Mouse (Mus musculus): Measurements from ENCODE around the gene Cep57l1. TPM values are rescaled to one million over a fixed set of nuclear protein-coding genes. Genes with fewer than 3 reads are reported as not detected.

Gene Cep57l1
- polyA plus RNA-seq, 1 experiment from 2014 or later, result 14.9 TPM

DNA sequence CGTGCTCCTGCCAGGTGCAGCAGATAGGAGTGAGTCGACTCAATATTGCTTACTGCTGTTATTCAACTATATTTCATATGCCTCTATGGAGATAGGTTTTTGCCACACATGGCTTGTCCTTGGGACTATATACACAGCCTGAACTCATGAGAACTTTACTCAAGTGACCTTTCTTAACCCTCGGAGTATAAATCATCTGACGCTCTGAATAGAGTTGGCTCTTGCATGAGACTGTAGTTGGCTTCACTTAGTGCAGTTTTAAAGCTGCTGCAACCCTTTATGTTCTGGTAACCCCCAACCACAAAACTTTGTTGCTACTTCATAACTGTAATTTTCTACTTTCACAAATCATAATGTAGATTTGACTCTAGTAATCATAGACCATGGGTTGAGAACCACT is 77.7 kb downstream of the Cep57l1 start:
- WGBS, result 94% methylated on average over 4 of the region's 4 CpGs
- Histone ChIP-seq H3K4me1 (replicated peaks) (no peaks in the 10 kb centered on the region), H3K27ac (replicated peaks) (no peak overlapping the region), H3K9ac (no peak overlapping the region), H3K27me3 (no peaks in the 10 kb centered on the region), H3K36me3 (0 out of 2 replicates have a peak, but pooled peaks cover 3% of the 10 kb centered on the region), H3K4me2 (no peak overlapping the region), H3K9me3 (no peaks in the 10 kb centered on the region), H3K4me3 (no peak overlapping the region)
- ATAC-seq (ENCODE audit: low FRiP score, low read depth), result no peak

- H3K9ac ChIP-seq, result no peak overlapping the region
- H3K4me3 ChIP-seq, result no peak overlapping the region
- WGBS, result 95% methylated on average over 10 of the region's 10 CpGs
- no peak overlapping the region for H3K27ac ChIP-seq (replicated peaks)
- ATAC-seq (ENCODE audit: low FRiP score, low read depth), result no peak
- H3K9me3 ChIP-seq, result no peaks in the 10 kb centered on the region
- no peaks in the 10 kb centered on the region for H3K27me3 ChIP-seq
- H3K4me1 ChIP-seq (replicated peaks), result no peaks in the 10 kb centered on the region
- H3K36me3 ChIP-seq, result 0 out of 2 replicates have a peak, but pooled peaks cover 3% of the 10 kb centered on the region
- no peak overlapping the region for H3K4me2 ChIP-seq
Measured at GRCm38 (mm10) chr10:41730746-41731145, 78.9 kb downstream of the Cep57l1 start.

- ATAC-seq (ENCODE audit: low FRiP score, low read depth), result no peak
- no peaks in the 10 kb centered on the region for H3K27me3 ChIP-seq
- H3K27ac ChIP-seq (replicated peaks), result no peak overlapping the region
- H3K4me2 ChIP-seq, result no peak overlapping the region
- 0 out of 2 replicates have a peak, but pooled peaks cover 3% of the 10 kb centered on the region for H3K36me3 ChIP-seq
- H3K4me3 ChIP-seq, result no peak overlapping the region
- no peaks in the 10 kb centered on the region for H3K4me1 ChIP-seq (replicated peaks)
- WGBS, result 81% methylated on average over 9 of the region's 9 CpGs
- H3K9me3 ChIP-seq, result no peaks in the 10 kb centered on the region
- H3K9ac ChIP-seq, result no peak overlapping the region
Measured at GRCm38 (mm10) chr10:41726215-41726614, 83.5 kb downstream of the Cep57l1 start.

GRCm38 (mm10) chr10:41719587-41719986 is 90.1 kb downstream of the Cep57l1 start:
- Histone ChIP-seq H3K4me2 (no peak overlapping the region), H3K27me3 (no peaks in the 10 kb centered on the region), H3K36me3 (no peaks in the 10 kb centered on the region), H3K4me1 (replicated peaks) (peaks cover 20% of the 10 kb centered on the region), H3K4me3 (no peak overlapping the region), H3K9ac (no peak overlapping the region), H3K9me3 (no peaks in the 10 kb centered on the region), H3K27ac (replicated peaks) (no peak overlapping the region)
- 51% methylated on average over 9 of the region's 9 CpGs for WGBS
- no peak for ATAC-seq (ENCODE audit: low FRiP score, low read depth)

DNA sequence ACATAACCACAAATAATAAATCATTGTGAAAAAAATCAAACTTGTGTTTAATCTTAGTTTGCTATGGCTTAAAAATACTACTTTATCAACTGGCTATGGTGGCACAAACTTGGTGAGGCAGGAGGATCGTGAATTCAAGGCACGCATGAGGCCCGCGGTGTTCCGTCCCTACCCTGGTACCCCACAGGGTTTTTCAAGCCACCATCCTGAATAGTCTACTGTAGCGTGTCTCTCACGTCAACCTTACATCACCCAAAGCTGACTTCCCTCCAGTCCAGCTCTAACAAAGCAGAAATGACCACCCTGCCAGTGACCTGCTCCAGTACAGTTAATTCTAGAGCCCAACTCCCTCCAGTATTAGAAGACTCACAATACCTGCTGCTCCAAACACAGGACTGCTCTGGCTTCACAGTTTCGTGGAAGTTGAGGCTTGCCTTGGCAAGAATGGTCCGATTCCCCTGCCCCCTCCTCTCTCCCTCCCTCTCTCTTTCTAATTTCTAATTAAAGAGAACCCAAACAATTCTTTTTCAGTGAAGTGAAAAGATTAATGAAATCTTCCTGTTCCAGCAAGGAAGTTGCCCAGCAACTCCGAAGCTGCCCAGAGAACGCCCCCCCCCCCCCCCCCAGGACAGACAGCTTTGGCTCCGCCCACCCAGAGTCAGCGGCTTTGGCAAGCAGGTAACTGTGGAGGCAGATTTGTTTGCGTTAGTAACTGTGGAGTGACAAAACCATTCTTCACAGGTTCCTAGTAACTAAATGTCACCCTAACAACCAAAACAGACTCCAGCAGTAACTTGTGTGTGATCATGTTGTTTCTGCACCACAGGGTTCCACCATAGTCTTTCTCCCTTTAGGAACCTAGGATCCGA is 93.4 kb downstream of the Cep57l1 start, which contains the start of gene Ccdc162:
TSS of gene Ccdc162 (minus strand) at position 606 of the 869 bp plus-strand sequence.
- Histone ChIP-seq H3K9ac (no peak within 1 kb of the TSS), H3K4me3 (peak within 1 kb of the TSS; percentile 18; the same call in 1 of the 2 replicates), H3K4me2 (peak within 1 kb of the TSS; percentile 36), H3K27me3 (no peaks in the 10 kb centered on the region), H3K9me3 (no peaks in the 10 kb centered on the region), H3K27ac (replicated peaks) (peak within 1 kb of the TSS; percentile 69), H3K36me3 (no peaks in the 10 kb centered on the region), H3K4me1 (replicated peaks) (peaks cover 20% of the 10 kb centered on the region)
- ATAC-seq (ENCODE audit: low FRiP score, low read depth), result peak; percentile 75
- WGBS, result 24% methylated on average over 15 of the region's 15 CpGs

DNA sequence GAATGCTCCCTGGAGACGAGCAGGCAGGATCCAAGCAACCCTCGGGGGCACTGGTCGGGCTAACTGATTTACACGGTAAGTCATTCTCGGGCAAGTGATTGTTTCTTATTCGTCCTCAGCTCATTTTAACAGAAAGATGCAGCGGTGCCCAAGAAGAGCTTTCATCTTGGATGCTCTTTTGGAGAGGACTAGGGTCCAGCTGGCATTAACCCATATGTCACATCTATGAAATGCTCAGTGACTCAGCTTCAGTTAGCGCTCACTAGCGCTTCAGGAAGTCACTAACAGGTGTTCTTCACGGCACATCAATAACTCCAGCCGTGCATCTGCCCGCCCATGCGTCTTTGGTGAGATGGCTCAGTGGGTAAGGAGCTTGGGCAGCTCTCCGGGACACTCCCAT is 94.1 kb downstream of the Cep57l1 start:
- H3K27me3 ChIP-seq, result no peaks in the 10 kb centered on the region
- H3K4me1 ChIP-seq (replicated peaks), result peaks cover 20% of the 10 kb centered on the region
- no peak overlapping the region for H3K9ac ChIP-seq
- no peaks in the 10 kb centered on the region for H3K36me3 ChIP-seq
- peak overlapping the region; percentile 69 for H3K27ac ChIP-seq (replicated peaks)
- peak; percentile 46; the same call in 1 of the 2 replicates for ATAC-seq (ENCODE audit: low FRiP score, low read depth)
- peak overlapping the region; percentile 18; the same call in 1 of the 2 replicates for H3K4me3 ChIP-seq
- H3K9me3 ChIP-seq, result no peaks in the 10 kb centered on the region
- H3K4me2 ChIP-seq, result peak overlapping the region; percentile 36
- 62% methylated on average over 14 of the region's 14 CpGs for WGBS

DNA sequence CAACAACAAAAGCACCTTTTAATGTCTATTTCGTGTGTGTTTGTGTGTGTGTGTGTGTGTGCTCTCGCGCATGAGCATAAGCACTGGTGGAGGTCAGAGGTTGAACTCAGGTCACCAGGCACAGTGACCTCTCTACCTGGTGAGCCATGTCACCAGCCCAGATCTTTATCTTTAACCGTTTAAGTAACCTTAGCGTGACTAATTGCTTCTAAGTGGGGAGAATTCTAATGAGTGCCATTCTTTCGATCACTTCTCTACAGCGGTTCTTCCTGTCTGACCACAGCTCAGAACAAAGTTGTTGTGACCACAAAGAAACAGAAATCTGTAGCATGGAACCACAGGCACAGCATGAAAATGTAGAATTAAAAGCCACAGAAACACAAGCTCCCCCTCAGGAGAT is 98.2 kb downstream of the Cep57l1 start:
- peaks cover 10% of the 10 kb centered on the region; the same call in 1 of the 2 replicates for H3K4me1 ChIP-seq (replicated peaks)
- H3K4me2 ChIP-seq, result no peak overlapping the region
- H3K27ac ChIP-seq (replicated peaks), result no peak overlapping the region
- no peak overlapping the region for H3K4me3 ChIP-seq
- no peak overlapping the region for H3K9ac ChIP-seq
- no peak for ATAC-seq (ENCODE audit: low FRiP score, low read depth)
- H3K9me3 ChIP-seq, result no peaks in the 10 kb centered on the region
- WGBS, result 41% methylated on average over 7 of the region's 7 CpGs
- H3K27me3 ChIP-seq, result no peaks in the 10 kb centered on the region
- no peaks in the 10 kb centered on the region for H3K36me3 ChIP-seq

GRCm38 (mm10) chr10:41710773-41711172 is 98.9 kb downstream of the Cep57l1 start:
- Histone ChIP-seq H3K9ac (no peak overlapping the region), H3K4me2 (no peak overlapping the region), H3K9me3 (no peaks in the 10 kb centered on the region), H3K36me3 (no peaks in the 10 kb centered on the region), H3K4me3 (no peak overlapping the region), H3K4me1 (replicated peaks) (peaks cover 5% of the 10 kb centered on the region; the same call in 1 of the 2 replicates), H3K27me3 (no peaks in the 10 kb centered on the region), H3K27ac (replicated peaks) (no peak overlapping the region)
- no peak for ATAC-seq (ENCODE audit: low FRiP score, low read depth)
- WGBS, result 84% methylated on average over 8 of the region's 8 CpGs

GRCm38 (mm10) chr10:41709341-41709740 is 100.3 kb downstream of the Cep57l1 start:
- 88% methylated on average over 8 of the region's 8 CpGs for WGBS
- Histone ChIP-seq H3K4me2 (no peak overlapping the region), H3K27me3 (no peaks in the 10 kb centered on the region), H3K4me1 (replicated peaks) (no peaks in the 10 kb centered on the region), H3K4me3 (no peak overlapping the region), H3K36me3 (no peaks in the 10 kb centered on the region), H3K9me3 (no peaks in the 10 kb centered on the region), H3K27ac (replicated peaks) (no peak overlapping the region), H3K9ac (no peak overlapping the region)
- no peak for ATAC-seq (ENCODE audit: low FRiP score, low read depth)

GRCm38 (mm10) chr10:41699669-41700068 is 110.0 kb downstream of the Cep57l1 start:
- no peak for ATAC-seq (ENCODE audit: low FRiP score, low read depth)
- H3K4me1 ChIP-seq (replicated peaks), result no peaks in the 10 kb centered on the region

GRCm38 (mm10) chr10:41697040-41697439 is 112.6 kb downstream of the Cep57l1 start:
- 76% methylated on average over 11 of the region's 11 CpGs for WGBS
- no peaks in the 10 kb centered on the region for H3K27me3 ChIP-seq
- no peaks in the 10 kb centered on the region for H3K36me3 ChIP-seq
- H3K9ac ChIP-seq, result no peak overlapping the region
- H3K4me2 ChIP-seq, result no peak overlapping the region
- H3K4me1 ChIP-seq (replicated peaks), result no peaks in the 10 kb centered on the region
- H3K4me3 ChIP-seq, result no peak overlapping the region
- H3K9me3 ChIP-seq, result no peaks in the 10 kb centered on the region
- H3K27ac ChIP-seq (replicated peaks), result no peak overlapping the region
- no peak for ATAC-seq (ENCODE audit: low FRiP score, low read depth)

More at GRCm38 (mm10) chr10:41699669-41700068, 110.0 kb downstream of the Cep57l1 start:
- no peaks in the 10 kb centered on the region for H3K9me3 ChIP-seq
- H3K4me2 ChIP-seq, result no peak overlapping the region
- no peaks in the 10 kb centered on the region for H3K36me3 ChIP-seq
- H3K27me3 ChIP-seq, result no peaks in the 10 kb centered on the region
- no peak overlapping the region for H3K9ac ChIP-seq
- H3K27ac ChIP-seq (replicated peaks), result no peak overlapping the region
- H3K4me3 ChIP-seq, result no peak overlapping the region
- 87% methylated on average over 5 of the region's 5 CpGs for WGBS

- no peak overlapping the region for H3K4me3 ChIP-seq
- 72% methylated on average over 4 of the region's 4 CpGs for WGBS
- no peak overlapping the region for H3K9ac ChIP-seq
- H3K36me3 ChIP-seq, result no peaks in the 10 kb centered on the region
- no peaks in the 10 kb centered on the region for H3K9me3 ChIP-seq
- 0 out of 2 replicates have a peak, but pooled peaks cover 3% of the 10 kb centered on the region for H3K4me1 ChIP-seq (replicated peaks)
- H3K27ac ChIP-seq (replicated peaks), result no peak overlapping the region
- no peak overlapping the region for H3K4me2 ChIP-seq
- 0 out of 2 replicates have a peak, but pooled peaks have one; percentile 51 for ATAC-seq (ENCODE audit: low FRiP score, low read depth)
- H3K27me3 ChIP-seq, result no peaks in the 10 kb centered on the region
Measured at GRCm38 (mm10) chr10:41690978-41691377, 118.7 kb downstream of the Cep57l1 start.
